Mouse (Mus musculus) C2C12 (cell line): ENCODE data around the gene Gsto1.

Experiments
- CEBPB ChIP-seq: IDR thresholded peaks from one replicate; pipeline ENCODE4 v1.6.1; 2011; ENCODE audit warnings: low read depth, mild to moderate bottlenecking, control low read depth, moderate library complexity
- CTCF ChIP-seq: IDR thresholded peaks from one replicate; pipeline ENCODE4 v1.5.1; 2011; ENCODE audit not compliant: control insufficient read depth, insufficient read depth, insufficient read length
- FOSL1 ChIP-seq: IDR thresholded peaks from one replicate; pipeline ENCODE4 v1.8.0; 2011; ENCODE audit warnings: mild to moderate bottlenecking, low read length; ENCODE audit not compliant: poor library complexity, insufficient read depth, severe bottlenecking
- MAX ChIP-seq: IDR thresholded peaks from one replicate; pipeline ENCODE4 v1.6.1; 2011; ENCODE audit warnings: mild to moderate bottlenecking, control low read depth
- MYOG ChIP-seq: IDR thresholded peaks from one replicate; pipeline ENCODE4 v1.6.1; 2011; ENCODE audit not compliant: control insufficient read depth, insufficient read length; ENCODE audit errors: extremely low read depth
- USF1 ChIP-seq: IDR thresholded peaks from one replicate; pipeline ENCODE4 v1.6.1; 2011; ENCODE audit warnings: low read depth, mild to moderate bottlenecking, control low read depth, moderate library complexity

DNA sequence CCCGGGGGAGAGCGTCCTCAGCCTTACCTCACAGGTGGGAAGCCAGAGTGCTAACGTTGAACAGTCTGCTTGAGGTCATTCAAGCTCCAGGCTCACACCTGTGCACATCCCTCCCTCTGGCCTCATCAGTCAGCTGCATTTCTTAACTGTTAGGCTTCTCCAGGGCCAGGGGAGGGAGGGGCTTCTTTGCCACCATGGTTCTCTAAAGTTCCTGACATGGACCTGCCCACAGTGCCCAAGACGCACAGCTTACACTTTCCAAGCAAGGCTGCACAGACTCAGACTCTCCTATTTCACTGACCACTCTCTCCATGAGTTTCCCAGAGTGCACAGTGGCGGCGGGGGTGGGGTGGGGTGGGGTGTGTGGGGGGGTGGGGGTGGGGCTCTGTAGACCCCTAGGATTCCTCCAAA, 54.2 kb downstream of the Gsto1 start:
- no peak for TF ChIP-seq CTCF
- TF ChIP-seq FOSL1: no peak
- TF ChIP-seq MAX: no peak
- no peak for TF ChIP-seq CEBPB
- no peak for TF ChIP-seq MYOG
- TF ChIP-seq USF1: no peak
